ENCODE assay signal across 8 mouse cellular contexts in genomic region chr15:89147024-89147423, GRCm38 (mm10). TPM values are rescaled to one million over a fixed set of nuclear protein-coding genes. Genes with fewer than 3 reads are reported as not detected.
DNase-seq lines count a peak whose midpoint lies in the region; ATAC-seq and TF ChIP-seq lines count a peak whose summit lies in the region.

No protein-coding gene starts in this region.

- TF ChIP-seq POLR2A in small intestine, adult 2 months (IDR thresholded peaks at IDR 0.05; ENCODE audit: low read depth, low read length): no peak

- peak; percentile 72 for DNase-seq in cerebellum, adult 11-12 months
- DNase-seq in cerebellum, postnatal 4 days (ENCODE audit: low spot score in 2 of 2): no peak
- peak; percentile 62 for DNase-seq in A20 (ENCODE audit: low read depth, low spot score)
- DNase-seq in embryonic facial prominence, embryonic 11.5 days (ENCODE audit: low spot score): no peak
- DNase-seq in hindbrain, postnatal 0 days (ENCODE audit: low spot score): peak; percentile 54
- no peak for DNase-seq in frontal cortex, postnatal 25 days (ENCODE audit: low spot score in 2 of 2)

- ATAC-seq in embryonic facial prominence, embryonic 11.5 days (replicated peaks; ENCODE audit: insufficient number of reproducible peaks, low FRiP score, low TSS enrichment, low read depth): no peak
- ATAC-seq in hindbrain, postnatal 0 days: no peak
- no peak for ATAC-seq in lung, embryonic 16.5 days (ENCODE audit: low read depth)

- H3K27me3 ChIP-seq in embryonic facial prominence, embryonic 11.5 days (ENCODE audit: control insufficient read depth, insufficient read depth, low read length): peaks cover 28% of the 10 kb centered on the region
- no peaks in the 10 kb centered on the region for H3K27me3 ChIP-seq in hindbrain, postnatal 0 days (ENCODE audit: insufficient read depth, low read length)
- peaks cover 40% of the 10 kb centered on the region for H3K27me3 ChIP-seq in lung, embryonic 16.5 days (ENCODE audit: control insufficient read depth, insufficient read depth, low read depth, low read length)
- H3K27me3 ChIP-seq in small intestine, adult 2 months (ENCODE audit: control insufficient read depth, insufficient read depth, low read length): peaks cover 26% of the 10 kb centered on the region

- H3K4me2 ChIP-seq in embryonic facial prominence, embryonic 11.5 days (ENCODE audit: low read depth, low read length): peak overlapping the region; percentile 57
- peak overlapping the region; percentile 81 for H3K4me2 ChIP-seq in hindbrain, postnatal 0 days (ENCODE audit: low read depth, low read length)
- peak overlapping the region; percentile 49 for H3K4me2 ChIP-seq in lung, embryonic 16.5 days (ENCODE audit: low read depth, low read length)

- TF ChIP-seq CTCF in hindbrain, postnatal 0 days (IDR thresholded peaks at IDR 0.05; ENCODE audit: low read depth): no peak
- TF ChIP-seq CTCF in small intestine, adult 2 months (IDR thresholded peaks at IDR 0.05; ENCODE audit: extremely low read depth, insufficient read length, insufficient replicate concordance, low read depth, low read length): no peak

- peak overlapping the region; percentile 18; the same call in 1 of the 2 replicates for H3K9ac ChIP-seq in embryonic facial prominence, embryonic 11.5 days (replicated peaks; ENCODE audit: low read length)
- peak overlapping the region; percentile 50 for H3K9ac ChIP-seq in hindbrain, postnatal 0 days (replicated peaks; ENCODE audit: low read length)
- H3K9ac ChIP-seq in lung, embryonic 16.5 days (ENCODE audit: low read length): no peak overlapping the region; the same call in 1 of the 2 replicates

- 8% methylated on average over 15 of the region's 16 CpGs for WGBS in embryonic facial prominence, embryonic 11.5 days
- WGBS in hindbrain, postnatal 0 days: 6% methylated on average over 15 of the region's 16 CpGs
- WGBS in lung, embryonic 16.5 days: 7% methylated on average over 16 of the region's 16 CpGs
- 4% methylated on average over 16 of the region's 16 CpGs for WGBS in small intestine, adult 2 months

- H3K27ac ChIP-seq in embryonic facial prominence, embryonic 11.5 days (replicated peaks; ENCODE audit: low read depth, low read length): no peak overlapping the region
- peak overlapping the region; percentile 60; the same call in 1 of the 2 replicates for H3K27ac ChIP-seq in hindbrain, postnatal 0 days
- no peak overlapping the region for H3K27ac ChIP-seq in lung, embryonic 16.5 days (ENCODE audit: low read length)
- H3K27ac ChIP-seq in small intestine, adult 2 months (ENCODE audit: insufficient read depth, low read depth, low read length): no peak overlapping the region

- no peaks in the 10 kb centered on the region for H3K36me3 ChIP-seq in embryonic facial prominence, embryonic 11.5 days (replicated peaks; ENCODE audit: control insufficient read depth, insufficient read depth, low read depth, low read length)
- no peaks in the 10 kb centered on the region for H3K36me3 ChIP-seq in hindbrain, postnatal 0 days (ENCODE audit: insufficient read depth, low read length)
- no peaks in the 10 kb centered on the region for H3K36me3 ChIP-seq in lung, embryonic 16.5 days (ENCODE audit: control insufficient read depth, insufficient read depth, low read length)
- H3K36me3 ChIP-seq in small intestine, adult 2 months (ENCODE audit: control insufficient read depth, insufficient read depth, low read length): no peaks in the 10 kb centered on the region

- no peaks in the 10 kb centered on the region; the same call in none of the 2 replicates for H3K4me1 ChIP-seq in embryonic facial prominence, embryonic 11.5 days (ENCODE audit: control insufficient read depth, insufficient read depth, low read length)
- peaks cover 20% of the 10 kb centered on the region for H3K4me1 ChIP-seq in hindbrain, postnatal 0 days (ENCODE audit: insufficient read depth, low read length)
- H3K4me1 ChIP-seq in lung, embryonic 16.5 days (replicated peaks; ENCODE audit: control insufficient read depth, insufficient read depth, low read length): peaks cover 27% of the 10 kb centered on the region
- H3K4me1 ChIP-seq in small intestine, adult 2 months (ENCODE audit: control insufficient read depth, insufficient read depth, insufficient read length, low read length): peaks cover 10% of the 10 kb centered on the region

- no peaks in the 10 kb centered on the region for H3K9me3 ChIP-seq in embryonic facial prominence, embryonic 11.5 days (replicated peaks; ENCODE audit: control insufficient read depth, low read length)
- no peaks in the 10 kb centered on the region for H3K9me3 ChIP-seq in hindbrain, postnatal 0 days (ENCODE audit: low read length)
- no peaks in the 10 kb centered on the region for H3K9me3 ChIP-seq in lung, embryonic 16.5 days (ENCODE audit: control insufficient read depth, low read length)

- H3K4me3 ChIP-seq in embryonic facial prominence, embryonic 11.5 days (ENCODE audit: low read depth, low read length): peak overlapping the region; percentile 23; the same call in 1 of the 2 replicates
- peak overlapping the region; percentile 37 for H3K4me3 ChIP-seq in hindbrain, postnatal 0 days (ENCODE audit: low read length)
- H3K4me3 ChIP-seq in lung, embryonic 16.5 days (ENCODE audit: low read length): peak overlapping the region; percentile 19
- H3K4me3 ChIP-seq in small intestine, adult 2 months (ENCODE audit: low read depth, low read length): peak overlapping the region; percentile 46

RNA-seq across cellular contexts. Expression of gene Mapk11, which starts 2.4 kb away (rescaled TPM):
- 12.7 and 13.5 TPM in 2 replicates for polyA plus RNA-seq in embryonic facial prominence, embryonic 11.5 days (2014; fragmentation: Nextera tagmentation; extraction: Ambion mirVana)
- 19.7 and 30.6 TPM in 2 replicates for total RNA-seq in hindbrain, postnatal 0 days (2014; rRNA removed)
- polyA plus RNA-seq in hindbrain, postnatal 0 days (2015; fragmentation: Nextera tagmentation; extraction: Ambion mirVana): 15.8 and 17.8 TPM in 2 replicates
- polyA plus RNA-seq in lung, embryonic 16.5 days (2015; fragmentation: Nextera tagmentation; extraction: Ambion mirVana): 9.6 and 10.3 TPM in 2 replicates
- polyA plus RNA-seq in small intestine, adult 2 months (2012; rRNA removed): 2.3 and 3.2 TPM in 2 replicates

RNA-seq across cellular contexts. Expression of gene Mapk12, which starts 6.5 kb away (rescaled TPM):
- polyA plus RNA-seq in embryonic facial prominence, embryonic 11.5 days (2014; fragmentation: Nextera tagmentation; extraction: Ambion mirVana): 10.1 and 11.9 TPM in 2 replicates
- total RNA-seq in hindbrain, postnatal 0 days (2014; rRNA removed): 3.3 and 4.8 TPM in 2 replicates
- polyA plus RNA-seq in hindbrain, postnatal 0 days (2015; fragmentation: Nextera tagmentation; extraction: Ambion mirVana): 2.6 and 5.1 TPM in 2 replicates
- 12.2 and 13.9 TPM in 2 replicates for polyA plus RNA-seq in lung, embryonic 16.5 days (2015; fragmentation: Nextera tagmentation; extraction: Ambion mirVana)
- 2.0 and 2.4 TPM in 2 replicates for polyA plus RNA-seq in small intestine, adult 2 months (2012; rRNA removed)

RNA-seq across cellular contexts. Expression of gene Hdac10, which starts 18.5 kb away (rescaled TPM):
- 10.3 and 11.3 TPM in 2 replicates for polyA plus RNA-seq in embryonic facial prominence, embryonic 11.5 days (2014; fragmentation: Nextera tagmentation; extraction: Ambion mirVana)
- 23.5 and 27.1 TPM in 2 replicates for total RNA-seq in hindbrain, postnatal 0 days (2014; rRNA removed)
- 19.0 and 19.8 TPM in 2 replicates for polyA plus RNA-seq in hindbrain, postnatal 0 days (2015; fragmentation: Nextera tagmentation; extraction: Ambion mirVana)
- polyA plus RNA-seq in lung, embryonic 16.5 days (2015; fragmentation: Nextera tagmentation; extraction: Ambion mirVana): 22.0 and 23.4 TPM in 2 replicates
- 13.2 and 19.0 TPM in 2 replicates for polyA plus RNA-seq in small intestine, adult 2 months (2012; rRNA removed)

RNA-seq across cellular contexts. Expression of gene Tubgcp6, which starts 24.1 kb away (rescaled TPM):
- polyA plus RNA-seq in embryonic facial prominence, embryonic 11.5 days (2014; fragmentation: Nextera tagmentation; extraction: Ambion mirVana): 15.6 and 17.0 TPM in 2 replicates
- total RNA-seq in hindbrain, postnatal 0 days (2014; rRNA removed): 50.0 and 54.7 TPM in 2 replicates
- polyA plus RNA-seq in hindbrain, postnatal 0 days (2015; fragmentation: Nextera tagmentation; extraction: Ambion mirVana): 10.6 and 11.5 TPM in 2 replicates
- 15.5 and 15.7 TPM in 2 replicates for polyA plus RNA-seq in lung, embryonic 16.5 days (2015; fragmentation: Nextera tagmentation; extraction: Ambion mirVana)
- 21.6 and 29.0 TPM in 2 replicates for polyA plus RNA-seq in small intestine, adult 2 months (2012; rRNA removed)

RNA-seq across cellular contexts. Expression of gene Plxnb2, which starts 33.6 kb away (rescaled TPM):
- 113 and 122 TPM in 2 replicates for polyA plus RNA-seq in embryonic facial prominence, embryonic 11.5 days (2014; fragmentation: Nextera tagmentation; extraction: Ambion mirVana)
- total RNA-seq in hindbrain, postnatal 0 days (2014; rRNA removed): 239 and 274 TPM in 2 replicates
- 64.1 and 64.7 TPM in 2 replicates for polyA plus RNA-seq in hindbrain, postnatal 0 days (2015; fragmentation: Nextera tagmentation; extraction: Ambion mirVana)
- polyA plus RNA-seq in lung, embryonic 16.5 days (2015; fragmentation: Nextera tagmentation; extraction: Ambion mirVana): 134 and 139 TPM in 2 replicates
- polyA plus RNA-seq in small intestine, adult 2 months (2012; rRNA removed): 213 and 376 TPM in 2 replicates

Comparison
In these comparisons a context has a peak if more than half of its experiments do, and no peak if none do; other contexts are left out.
1. DNase-seq: peak in cerebellum, adult 11-12 months (single experiment), A20 (single experiment) and hindbrain, postnatal 0 days (single experiment); none in cerebellum, postnatal 4 days (0 of 2), embryonic facial prominence, embryonic 11.5 days (single experiment) and frontal cortex, postnatal 25 days (0 of 2).
2. Peak in every context shown above with its lines, with median percentiles within 50 percentile points of each other: H3K4me2 ChIP-seq and H3K4me3 ChIP-seq.